Mouse (Mus musculus): ENCODE measurements around the gene Gm37596.
"Not testable (repeated sequence)": the region's sequence is repeated elsewhere in the genome, so short reads cannot be mapped to it uniquely, and the experiment has no call there.

The Gm37596 gene

GRCm38 (mm10) chr3:93692970-93693369 is at the start of gene Gm37596:
TSS of gene Gm37596 (minus strand) at chr3:93693070.
- DNase-seq (ENCODE audit: low spot score) = not testable (repeated sequence)

- DNase-seq (ENCODE audit: low spot score) = not testable (repeated sequence)
Measured at GRCm38 (mm10) chr3:93708969-93709637, 16.2 kb upstream of the Gm37596 start.

- DNase-seq (ENCODE audit: low spot score) = not testable (repeated sequence)
Measured at GRCm38 (mm10) chr3:93676210-93676609, 16.7 kb downstream of the Gm37596 start, which contains the start of gene Tdpoz1. TSS of gene Tdpoz1 (minus strand) at chr3:93676310.

GRCm38 (mm10) chr3:93670805-93671503 is 21.9 kb downstream of the Gm37596 start:
- not testable (repeated sequence) for DNase-seq (ENCODE audit: low spot score)

- no peak for DNase-seq (ENCODE audit: low spot score)
Measured at GRCm38 (mm10) chr3:93654260-93654659, 38.6 kb downstream of the Gm37596 start.

- no peak for DNase-seq (ENCODE audit: low spot score)
Measured at GRCm38 (mm10) chr3:93652586-93652985, 40.3 kb downstream of the Gm37596 start, which contains the start of gene Tdpoz2. TSS of gene Tdpoz2 (minus strand) at chr3:93652686.
